Mouse (Mus musculus) myocyte (in vitro differentiated cells): Measurements from ENCODE around the gene Borcs6.

Source experiments
- CEBPB ChIP-seq: IDR thresholded peaks from 2 replicates; pipeline ENCODE4 v1.6.1; 2011; ENCODE audit warnings: mild to moderate bottlenecking, moderate library complexity; ENCODE audit not compliant: poor library complexity, insufficient read depth, severe bottlenecking
- E2F4 ChIP-seq: IDR thresholded peaks from one replicate; pipeline ENCODE4 v1.6.1; 2011; ENCODE audit warnings: mild to moderate bottlenecking, control low read depth, moderate library complexity; ENCODE audit not compliant: insufficient read depth
- MAX ChIP-seq: IDR thresholded peaks from one replicate; pipeline ENCODE4 v1.6.1; 2011; ENCODE audit warnings: low read depth, mild to moderate bottlenecking, control low read depth
- MYOG ChIP-seq, 3 experiments: IDR thresholded peaks; one replicate each; pipeline ENCODE4 v1.6.1; 2011; ENCODE audit warnings: control low read depth in 2 of 3, low read depth in 2 of 3, mild to moderate bottlenecking in 2 of 3; ENCODE audit not compliant: insufficient read length in 2 of 3, control insufficient read depth in 1 of 3, insufficient read depth in 1 of 3
- POLR2A ChIP-seq: IDR thresholded peaks from one replicate; pipeline ENCODE4 v1.6.1; 2011; ENCODE audit warnings: low read depth, mild to moderate bottlenecking, control low read depth, moderate library complexity; ENCODE audit not compliant: insufficient read length
- POLR2AphosphoS2 ChIP-seq: IDR thresholded peaks from one replicate; pipeline ENCODE4 v1.6.1; 2011; ENCODE audit warnings: low read depth, control low read depth; ENCODE audit not compliant: insufficient read length
- REST ChIP-seq: IDR thresholded peaks from one replicate; pipeline ENCODE4 v1.6.1; 2011; ENCODE audit warnings: mild to moderate bottlenecking, control low read depth, moderate library complexity; ENCODE audit not compliant: insufficient read depth, insufficient read length
- SRF ChIP-seq: IDR thresholded peaks from one replicate; pipeline ENCODE4 v1.6.1; 2011; ENCODE audit warnings: low read depth; ENCODE audit not compliant: control insufficient read depth, insufficient read length
- USF1 ChIP-seq: IDR thresholded peaks from one replicate; pipeline ENCODE4 v1.6.1; 2011; ENCODE audit warnings: low read depth, mild to moderate bottlenecking, control low read depth, moderate library complexity

- TF ChIP-seq POLR2A: no peak
- TF ChIP-seq MAX: no peak
- no peak for TF ChIP-seq USF1
- no peak for TF ChIP-seq MYOG (IDR thresholded peaks at IDR 0.05; ENCODE audit: control insufficient read depth in 1 of 3, insufficient read depth in 1 of 3, insufficient read length in 2 of 3, low read depth in 2 of 3)
- TF ChIP-seq CEBPB: no peak
- TF ChIP-seq POLR2AphosphoS2: no peak
- no peak for TF ChIP-seq E2F4
- TF ChIP-seq REST: no peak
- no peak for TF ChIP-seq SRF
These were observed 21.3 kb downstream of the Borcs6 start for GRCm38 (mm10) chr11:69080855-69081222.
